Mouse (Mus musculus): ENCODE measurements around the gene Haus8.
A peak's percentile ranks its signal among the peaks of the same experiment; 100 is the strongest.

- TF ChIP-seq POLR2A (IDR thresholded peaks at IDR 0.05; ENCODE audit: low read depth, low read length), result no peak
- TF ChIP-seq CTCF (conservative IDR thresholded peaks at IDR 0.05; ENCODE audit: insufficient read depth, insufficient read length, low read depth, low read length), result peak; percentile 18; the same call in 1 of the 2 replicates
These were observed 15.8 kb upstream of the Haus8 start for GRCm38 (mm10) chr8:71288441-71288949.
